Mouse (Mus musculus) hindbrain, postnatal 0 days (tissue): ENCODE data around the gene Ascc1. TPM values are rescaled to one million over a fixed set of nuclear protein-coding genes. Genes with fewer than 3 reads are reported as not detected.

Experiments
- ATAC-seq: fragments of 200-750 bp; cut with Nextera tagmentation; 2 replicates; pipeline ENCODE4 v1.8.0; 2017; ENCODE audit warnings: mild to moderate bottlenecking, moderate TSS enrichment, moderate library complexity
- DNase-seq: peaks from one replicate; pipeline ENCODE4 v3.0.0-alpha.2; 2015; ENCODE audit warnings: low spot score
- H3K27ac ChIP-seq: fragments of 300-500 bp; sonication (generic); 2 replicates; pipeline ENCODE4 v1.5.1; 2014; ENCODE audit warnings: mild to moderate bottlenecking
- H3K27me3 ChIP-seq: fragments of 300-500 bp; sonication (generic); 2 replicates; pipeline ENCODE4 v1.6.1; 2014; ENCODE audit warnings: low read length, mixed read lengths; ENCODE audit not compliant: insufficient read depth
- H3K36me3 ChIP-seq: fragments of 300-500 bp; sonication (generic); 2 replicates; pipeline ENCODE4 v1.6.1; 2014; ENCODE audit warnings: low read length, mixed read lengths; ENCODE audit not compliant: insufficient read depth
- H3K4me1 ChIP-seq: fragments of 300-500 bp; sonication (generic); 2 replicates; pipeline ENCODE4 v1.6.1; 2014; ENCODE audit warnings: antibody characterized with exemption, low read length, mixed read lengths; ENCODE audit not compliant: insufficient read depth
- H3K4me2 ChIP-seq: fragments of 300-500 bp; sonication (generic); 2 replicates; pipeline ENCODE4 v1.6.1; 2014; ENCODE audit warnings: low read depth, mild to moderate bottlenecking, low read length, moderate library complexity, mixed read lengths
- H3K4me3 ChIP-seq: fragments of 300-500 bp; sonication (generic); 2 replicates; pipeline ENCODE4 v1.5.1; 2014; ENCODE audit warnings: low read length
- H3K9ac ChIP-seq: fragments of 300-500 bp; sonication (generic); replicated peaks from 2 replicates; pipeline ENCODE4 v1.6.1; 2014; ENCODE audit warnings: mild to moderate bottlenecking, low read length, moderate library complexity, mixed read lengths
- H3K9me3 ChIP-seq: fragments of 300-500 bp; sonication (generic); 2 replicates; pipeline ENCODE4 v1.6.1; 2016; ENCODE audit warnings: low read length, mixed read lengths
- CTCF ChIP-seq: IDR thresholded peaks from 2 replicates; pipeline ENCODE4 v1.5.1; 2016; ENCODE audit warnings: antibody characterized with exemption, control low read depth, low read depth
- WGBS: fragments of 180-500 bp; shearing (Covaris S2); extraction: QIAGEN DNeasy Blood & Tissue Kit; methylation state at CpG from one replicate; pipeline ENCODE4 v1.1.7; 2014; 5-methylcytosine and 5-hydroxymethylcytosine counted together
- polyA plus RNA-seq: library from polyadenylated mRNA; unstranded; fragments of >200 nt; fragmentation: Nextera tagmentation; extraction: Ambion mirVana; gene quantifications from 2 replicates; pipeline ENCODE4 v1.2.1, GENCODE M21; 2015
- total RNA-seq: library from RNA; depleted of rRNA; stranded (reverse); fragments of >200 nt; gene quantifications from 2 replicates; pipeline ENCODE4 v1.2.3, GENCODE M21; 2014

The Ascc1 gene
- total and polyA plus RNA-seq, 2 experiments from 2014 or later = 11.5 to 41.8 TPM

- no peak overlapping the region for H3K27ac ChIP-seq
- no peak overlapping the region for H3K4me3 ChIP-seq
- H3K4me1 ChIP-seq = no peaks in the 10 kb centered on the region; the same call in 1 of the 2 replicates
- no peaks in the 10 kb centered on the region for H3K27me3 ChIP-seq
- H3K9me3 ChIP-seq = no peaks in the 10 kb centered on the region
- no peak for DNase-seq
- TF ChIP-seq CTCF = no peak
- H3K36me3 ChIP-seq = no peaks in the 10 kb centered on the region
- no peak overlapping the region for H3K4me2 ChIP-seq
- 77% methylated on average over 1 of the region's 1 CpGs for WGBS
- ATAC-seq = no peak
- no peak overlapping the region for H3K9ac ChIP-seq
Measured at GRCm38 (mm10) chr10:60096302-60096701, 93.7 kb downstream of the Ascc1 start.

- Histone ChIP-seq H3K27ac (no peak overlapping the region), H3K4me3 (no peak overlapping the region), H3K9me3 (no peaks in the 10 kb centered on the region), H3K9ac (no peak overlapping the region), H3K4me2 (no peak overlapping the region), H3K27me3 (no peaks in the 10 kb centered on the region), H3K4me1 (no peaks in the 10 kb centered on the region; the same call in 1 of the 2 replicates), H3K36me3 (no peaks in the 10 kb centered on the region)
- DNase-seq = no peak
- TF ChIP-seq CTCF = no peak
- WGBS = 87% methylated on average over 9 of the region's 9 CpGs
- ATAC-seq = no peak
Measured at GRCm38 (mm10) chr10:60097146-60097545, 94.5 kb downstream of the Ascc1 start.

- Histone ChIP-seq H3K4me2 (no peak overlapping the region), H3K4me1 (no peaks in the 10 kb centered on the region), H3K27me3 (no peaks in the 10 kb centered on the region), H3K36me3 (no peaks in the 10 kb centered on the region), H3K9me3 (no peaks in the 10 kb centered on the region), H3K9ac (no peak overlapping the region), H3K27ac (no peak overlapping the region), H3K4me3 (no peak overlapping the region)
- DNase-seq (no peak), ATAC-seq (no peak)
- no peak for TF ChIP-seq CTCF
- 87% methylated on average over 5 of the region's 5 CpGs for WGBS
Measured at GRCm38 (mm10) chr10:60097774-60098173, 95.2 kb downstream of the Ascc1 start.

GRCm38 (mm10) chr10:60105391-60106145, 103.0 kb downstream of the Ascc1 start:
- peaks cover 16% of the 10 kb centered on the region for H3K4me1 ChIP-seq
- H3K36me3 ChIP-seq = no peaks in the 10 kb centered on the region
- peak overlapping the region; percentile 83 for H3K4me3 ChIP-seq
- TF ChIP-seq CTCF = no peak
- peak overlapping the region; percentile 90 for H3K4me2 ChIP-seq
- peak; percentile 18; the same call in 1 of the 2 replicates for ATAC-seq
- H3K27ac ChIP-seq = peak overlapping the region; percentile 97
- no peaks in the 10 kb centered on the region for H3K27me3 ChIP-seq
- no peaks in the 10 kb centered on the region for H3K9me3 ChIP-seq
- H3K9ac ChIP-seq = peak overlapping the region; percentile 91
- DNase-seq = no peak
- WGBS = 9% methylated on average over 20 of the region's 20 CpGs

- under 1% methylated on average over 22 of the region's 22 CpGs for WGBS
- no peaks in the 10 kb centered on the region for H3K27me3 ChIP-seq
- no peaks in the 10 kb centered on the region for H3K9me3 ChIP-seq
- peak within 1 kb of the TSS; percentile 90 for H3K4me2 ChIP-seq
- peak; percentile 77 for ATAC-seq
- peak within 1 kb of the TSS; percentile 91 for H3K9ac ChIP-seq
- H3K27ac ChIP-seq = peak within 1 kb of the TSS; percentile 97
- no peak for TF ChIP-seq CTCF
- no peaks in the 10 kb centered on the region for H3K36me3 ChIP-seq
- peak; percentile 86 for DNase-seq
- H3K4me3 ChIP-seq = peak within 1 kb of the TSS; percentile 83
- peaks cover 17% of the 10 kb centered on the region for H3K4me1 ChIP-seq
Measured at GRCm38 (mm10) chr10:60106146-60106530, 103.5 kb downstream of the Ascc1 start, which contains the start of gene Spock2. Gene Spock2, plus strand, starts transcription at chr10:60106219.

GRCm38 (mm10) chr10:60106531-60107186, 104.1 kb downstream of the Ascc1 start:
- TF ChIP-seq CTCF = peak; percentile 40
- peaks cover 17% of the 10 kb centered on the region for H3K4me1 ChIP-seq
- H3K27me3 ChIP-seq = no peaks in the 10 kb centered on the region
- H3K9ac ChIP-seq = peak overlapping the region; percentile 91
- peak overlapping the region; percentile 83 for H3K4me3 ChIP-seq
- ATAC-seq = peak; percentile 76
- peak overlapping the region; percentile 90 for H3K4me2 ChIP-seq
- no peaks in the 10 kb centered on the region for H3K36me3 ChIP-seq
- peak overlapping the region; percentile 97 for H3K27ac ChIP-seq
- DNase-seq = peak; percentile 77
- under 1% methylated on average over 48 of the region's 57 CpGs for WGBS
- no peaks in the 10 kb centered on the region for H3K9me3 ChIP-seq
